Mouse (Mus musculus): ENCODE measurements around the gene Gdi2. TPM values are rescaled to one million over a fixed set of nuclear protein-coding genes. Genes with fewer than 3 reads are reported as not detected.
"Not testable (repeated sequence)": the region's sequence is repeated elsewhere in the genome, so short reads cannot be mapped to it uniquely, and the experiment has no call there.

The Gdi2 gene
- polyA plus RNA-seq (2012; rRNA removed), result 69.7 and 115 TPM in 2 replicates

DNA sequence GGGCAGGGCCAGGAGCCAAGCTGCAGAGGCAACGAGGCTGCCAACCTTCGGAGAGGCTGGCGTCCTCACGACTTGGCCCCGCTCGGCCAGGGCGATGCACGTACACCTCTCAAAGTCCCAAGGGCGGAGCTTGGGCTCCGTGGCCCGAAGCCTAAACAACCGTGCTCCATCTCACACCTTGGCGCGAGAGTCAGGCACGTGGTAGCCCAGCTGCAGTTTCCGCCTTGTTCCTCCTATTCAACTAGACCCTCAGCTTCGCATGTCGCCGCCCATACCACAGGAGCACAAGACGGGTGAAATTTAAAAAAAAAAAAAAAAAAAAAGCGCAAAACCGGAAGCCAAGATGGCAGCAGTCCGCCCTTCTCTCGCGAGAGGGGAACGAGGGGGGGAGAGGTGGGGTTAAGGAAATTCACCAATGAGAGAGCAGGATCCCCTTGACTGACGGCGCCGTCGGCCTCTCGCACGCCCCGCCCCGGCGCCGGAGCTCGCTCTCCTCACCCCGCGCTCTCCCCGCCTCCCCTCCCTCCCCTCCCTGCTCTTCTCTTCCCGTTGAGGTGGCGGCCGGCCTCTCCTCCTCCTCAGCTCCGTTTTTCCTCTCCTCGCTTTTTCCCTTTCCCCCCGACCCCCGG lies at the start of gene Gdi2:
Gene Gdi2 (plus strand): TSS at position 470 of the 629 bp plus-strand sequence.
- H3K36me3 ChIP-seq (ENCODE audit: control insufficient read depth, insufficient read depth, low read length), result 0 out of 2 replicates have a peak, but pooled peaks cover 5% of the 10 kb centered on the region
- H3K4me1 ChIP-seq (ENCODE audit: control insufficient read depth, insufficient read depth, insufficient read length, low read length), result peaks cover 18% of the 10 kb centered on the region
- H3K27me3 ChIP-seq (ENCODE audit: control insufficient read depth, insufficient read depth, low read length), result no peaks in the 10 kb centered on the region
- under 1% methylated on average over 41 of the region's 47 CpGs for WGBS
- peak; percentile 53 for TF ChIP-seq POLR2A (IDR thresholded peaks at IDR 0.05; ENCODE audit: low read depth, low read length)
- no peak for TF ChIP-seq CTCF (IDR thresholded peaks at IDR 0.05; ENCODE audit: extremely low read depth, insufficient read length, insufficient replicate concordance, low read depth, low read length)
- peak within 1 kb of the TSS; percentile 86 for H3K4me3 ChIP-seq (ENCODE audit: low read depth, low read length)
- H3K27ac ChIP-seq (ENCODE audit: insufficient read depth, low read depth, low read length), result peak within 1 kb of the TSS; percentile 98

DNA sequence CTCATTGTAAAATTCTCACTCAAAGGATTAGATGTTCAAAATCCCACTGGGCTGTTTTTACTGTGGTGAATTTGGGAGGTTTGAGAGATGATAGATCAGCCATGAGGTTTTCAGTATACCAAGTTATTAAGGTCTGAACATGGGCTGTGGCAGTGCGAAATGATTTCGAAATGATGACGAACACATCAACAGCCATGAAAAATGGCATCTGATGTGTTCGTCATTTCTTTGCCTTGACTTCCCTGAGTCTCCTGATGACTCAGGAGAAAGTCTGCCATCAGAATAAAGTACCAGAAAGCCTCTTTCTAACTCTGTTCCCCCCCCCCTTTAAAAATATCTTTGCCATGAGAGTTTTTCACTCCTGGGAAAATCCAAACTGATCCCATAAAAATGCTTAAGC lies 42.3 kb upstream of the Gdi2 start:
- WGBS, result 95% methylated on average over 4 of the region's 4 CpGs
- TF ChIP-seq POLR2A (IDR thresholded peaks at IDR 0.05; ENCODE audit: low read depth, low read length), result no peak
- TF ChIP-seq CTCF (IDR thresholded peaks at IDR 0.05; ENCODE audit: extremely low read depth, insufficient read length, insufficient replicate concordance, low read depth, low read length), result no peak
- H3K4me3 ChIP-seq (ENCODE audit: low read depth, low read length), result no peak overlapping the region
- no peaks in the 10 kb centered on the region for H3K36me3 ChIP-seq (ENCODE audit: control insufficient read depth, insufficient read depth, low read length)
- no peaks in the 10 kb centered on the region for H3K4me1 ChIP-seq (ENCODE audit: control insufficient read depth, insufficient read depth, insufficient read length, low read length)
- H3K27ac ChIP-seq (ENCODE audit: insufficient read depth, low read depth, low read length), result no peak overlapping the region
- no peaks in the 10 kb centered on the region for H3K27me3 ChIP-seq (ENCODE audit: control insufficient read depth, insufficient read depth, low read length)

DNA sequence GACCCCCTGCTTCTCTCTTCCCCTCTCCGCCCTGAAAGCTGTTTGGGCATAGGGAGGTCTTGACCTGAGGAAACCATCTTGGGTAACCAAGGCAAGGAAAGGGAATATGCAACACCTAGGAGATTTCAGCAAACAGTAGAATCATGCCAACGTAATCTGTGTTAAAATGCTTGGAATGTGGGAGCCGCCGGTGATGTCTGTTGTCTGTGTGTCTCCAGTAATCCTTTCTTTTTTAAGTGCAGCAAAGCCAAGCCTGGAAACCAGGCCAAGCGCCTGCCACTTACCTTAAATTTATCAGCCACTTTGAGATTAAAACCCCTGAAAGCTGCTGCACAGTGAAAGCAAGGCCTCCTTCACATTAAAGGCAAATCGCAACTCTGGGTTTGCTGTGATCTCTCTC lies 36.8 kb upstream of the Gdi2 start:
- not testable (repeated sequence) for H3K27me3 ChIP-seq (ENCODE audit: control insufficient read depth, insufficient read depth, low read length); H3K27ac ChIP-seq (ENCODE audit: insufficient read depth, low read depth, low read length); H3K36me3 ChIP-seq (ENCODE audit: control insufficient read depth, insufficient read depth, low read length); H3K4me1 ChIP-seq (ENCODE audit: control insufficient read depth, insufficient read depth, insufficient read length, low read length); H3K4me3 ChIP-seq (ENCODE audit: low read depth, low read length)
- 83% methylated on average over 6 of the region's 6 CpGs for WGBS

DNA sequence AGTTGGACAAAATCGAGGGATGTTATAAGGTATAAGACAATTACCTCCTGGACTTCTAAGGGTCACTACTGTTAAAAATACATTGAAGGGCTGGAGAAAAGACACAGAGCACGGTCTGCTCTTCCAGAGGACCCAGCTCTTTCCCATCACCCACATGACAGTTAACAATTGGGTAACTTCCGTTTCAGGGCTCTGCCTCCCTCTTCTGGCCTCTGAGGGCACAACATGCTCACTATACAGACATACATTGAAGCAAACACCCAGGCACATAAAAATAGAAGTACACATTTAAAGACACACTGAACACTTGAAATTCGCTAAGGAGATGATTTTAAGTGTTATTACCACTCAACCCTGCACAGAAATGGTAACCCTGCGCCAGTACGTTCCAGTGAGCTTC lies 22.5 kb upstream of the Gdi2 start:
- H3K4me1 ChIP-seq (ENCODE audit: control insufficient read depth, insufficient read depth, insufficient read length, low read length), result not testable (repeated sequence)
- peak; percentile 22; the same call in 1 of the 2 replicates for TF ChIP-seq CTCF (IDR thresholded peaks at IDR 0.05; ENCODE audit: extremely low read depth, insufficient read length, insufficient replicate concordance, low read depth, low read length)
- WGBS, result 78% methylated on average over 6 of the region's 6 CpGs

DNA sequence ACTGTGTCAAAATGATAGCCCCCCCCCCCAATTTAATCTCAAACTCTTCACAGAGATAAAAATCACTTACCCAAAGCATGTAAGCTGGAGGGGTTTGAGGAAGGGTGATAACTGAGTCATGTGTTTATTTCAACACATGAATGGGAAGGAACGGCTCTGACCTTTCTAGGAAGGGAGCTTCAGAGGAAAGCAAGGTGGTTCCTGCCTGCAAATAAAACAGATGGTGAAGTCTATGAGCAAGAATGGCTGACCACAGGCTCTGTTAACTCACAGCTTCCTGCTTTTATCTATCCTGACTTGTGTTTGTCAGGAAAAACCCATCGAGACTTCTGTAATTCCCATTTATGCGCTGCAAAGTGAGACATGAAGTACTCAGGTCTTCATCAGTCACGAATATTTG lies 18.5 kb upstream of the Gdi2 start:
- not testable (repeated sequence) for H3K36me3 ChIP-seq (ENCODE audit: control insufficient read depth, insufficient read depth, low read length); H3K27me3 ChIP-seq (ENCODE audit: control insufficient read depth, insufficient read depth, low read length); H3K4me3 ChIP-seq (ENCODE audit: low read depth, low read length); H3K27ac ChIP-seq (ENCODE audit: insufficient read depth, low read depth, low read length); H3K4me1 ChIP-seq (ENCODE audit: control insufficient read depth, insufficient read depth, insufficient read length, low read length)
- 60% methylated on average over 4 of the region's 4 CpGs for WGBS

More for the DNA sequence above, 22.5 kb upstream of the Gdi2 start:
- H3K36me3 ChIP-seq (ENCODE audit: control insufficient read depth, insufficient read depth, low read length); H3K4me3 ChIP-seq (ENCODE audit: low read depth, low read length); H3K27me3 ChIP-seq (ENCODE audit: control insufficient read depth, insufficient read depth, low read length); H3K27ac ChIP-seq (ENCODE audit: insufficient read depth, low read depth, low read length): not testable (repeated sequence)

DNA sequence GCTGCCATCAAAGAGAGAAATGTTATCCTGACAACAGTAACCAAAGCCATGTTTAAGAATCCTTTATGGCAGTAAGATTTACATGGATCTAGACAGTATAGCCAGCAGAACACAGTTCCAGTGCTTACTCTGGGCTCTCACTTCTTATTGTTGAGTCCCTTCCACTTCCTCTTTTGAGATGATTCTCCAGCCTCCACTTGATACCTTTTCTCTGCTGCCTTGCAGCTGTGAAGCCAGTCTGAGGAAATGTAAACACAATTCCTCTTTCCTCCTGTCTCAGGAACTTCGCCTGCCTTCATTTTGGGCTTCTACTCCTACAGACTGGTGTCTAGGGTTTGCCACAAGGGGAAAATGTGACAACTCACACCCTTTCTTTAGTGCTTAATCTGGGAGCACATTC lies 17.9 kb upstream of the Gdi2 start:
- WGBS, result 28% methylated on average over 1 of the region's 1 CpGs
- H3K36me3 ChIP-seq (ENCODE audit: control insufficient read depth, insufficient read depth, low read length); H3K27ac ChIP-seq (ENCODE audit: insufficient read depth, low read depth, low read length); H3K4me3 ChIP-seq (ENCODE audit: low read depth, low read length); H3K4me1 ChIP-seq (ENCODE audit: control insufficient read depth, insufficient read depth, insufficient read length, low read length); H3K27me3 ChIP-seq (ENCODE audit: control insufficient read depth, insufficient read depth, low read length): not testable (repeated sequence)

DNA sequence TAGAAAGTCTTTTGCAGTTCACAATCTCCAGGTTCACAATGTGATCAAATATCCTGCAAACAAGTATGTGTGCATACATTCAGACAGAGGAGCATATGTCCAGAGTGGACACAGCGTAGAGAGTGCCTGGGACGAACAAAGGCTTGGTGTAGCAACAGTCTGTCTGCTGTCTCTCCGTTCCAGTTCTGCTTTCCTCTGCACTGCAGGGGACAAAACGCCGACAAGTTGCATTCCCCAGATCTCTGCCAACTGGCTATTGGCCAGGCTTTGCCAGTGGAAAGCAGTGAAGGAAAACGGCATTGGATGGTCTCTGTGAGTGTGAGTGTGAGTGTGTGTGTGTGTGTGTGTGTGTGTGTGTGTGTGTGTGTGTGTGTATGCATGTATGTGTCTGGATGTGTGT lies 14.4 kb upstream of the Gdi2 start:
- WGBS, result 22% methylated on average over 6 of the region's 6 CpGs
- peaks cover 7% of the 10 kb centered on the region; the same call in 1 of the 2 replicates for H3K4me1 ChIP-seq (ENCODE audit: control insufficient read depth, insufficient read depth, insufficient read length, low read length)
- H3K36me3 ChIP-seq (ENCODE audit: control insufficient read depth, insufficient read depth, low read length), result no peaks in the 10 kb centered on the region
- no peak overlapping the region for H3K4me3 ChIP-seq (ENCODE audit: low read depth, low read length)
- no peaks in the 10 kb centered on the region for H3K27me3 ChIP-seq (ENCODE audit: control insufficient read depth, insufficient read depth, low read length)
- TF ChIP-seq POLR2A (IDR thresholded peaks at IDR 0.05; ENCODE audit: low read depth, low read length) (no peak), CTCF (IDR thresholded peaks at IDR 0.05; ENCODE audit: extremely low read depth, insufficient read length, insufficient replicate concordance, low read depth, low read length) (no peak)
- H3K27ac ChIP-seq (ENCODE audit: insufficient read depth, low read depth, low read length), result no peak overlapping the region

DNA sequence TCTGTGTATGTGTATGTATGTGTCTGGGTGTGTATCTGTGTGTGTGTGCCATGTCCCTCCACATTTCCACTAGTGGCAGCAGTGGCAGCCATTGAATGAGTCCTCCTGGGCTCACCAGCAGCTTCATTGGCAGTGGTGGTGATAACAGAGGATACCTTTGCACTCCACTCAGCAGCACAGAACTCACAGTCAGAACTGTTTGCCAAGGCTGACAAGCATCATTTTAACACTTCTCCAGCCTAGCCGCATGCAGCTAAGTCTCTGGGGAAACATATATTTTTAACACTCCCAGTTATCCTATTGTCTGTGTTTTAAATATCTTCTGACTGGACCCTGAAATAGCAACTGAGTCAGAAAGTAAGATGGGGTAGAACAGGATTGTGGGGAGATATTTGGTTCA lies 13.9 kb upstream of the Gdi2 start:
- WGBS, result 48% methylated on average over 1 of the region's 1 CpGs
- no peak overlapping the region for H3K27ac ChIP-seq (ENCODE audit: insufficient read depth, low read depth, low read length)
- H3K27me3 ChIP-seq (ENCODE audit: control insufficient read depth, insufficient read depth, low read length), result no peaks in the 10 kb centered on the region

More for the DNA sequence above, 13.9 kb upstream of the Gdi2 start:
- H3K4me3 ChIP-seq (ENCODE audit: low read depth, low read length), result no peak overlapping the region
- TF ChIP-seq CTCF (IDR thresholded peaks at IDR 0.05; ENCODE audit: extremely low read depth, insufficient read length, insufficient replicate concordance, low read depth, low read length) (no peak), POLR2A (IDR thresholded peaks at IDR 0.05; ENCODE audit: low read depth, low read length) (no peak)
- H3K4me1 ChIP-seq (ENCODE audit: control insufficient read depth, insufficient read depth, insufficient read length, low read length), result peaks cover 7% of the 10 kb centered on the region; the same call in 1 of the 2 replicates
- H3K36me3 ChIP-seq (ENCODE audit: control insufficient read depth, insufficient read depth, low read length), result no peaks in the 10 kb centered on the region

Measured in small intestine, adult 2 months (tissue).